Mouse (Mus musculus) adrenal gland, postnatal 36 days (tissue): ENCODE measurements at regions not wholly inside any gene's neighbourhood (a gene's known extent, or its start where the extent isn't known, plus 50 kb on each side); places are given as distances from the start of the nearest gene placed in this dataset.
A peak's percentile ranks its signal among the peaks of the same experiment; 100 is the strongest.
"Not testable (repeated sequence)": the region's sequence is repeated elsewhere in the genome, so short reads cannot be mapped to it uniquely, and the experiment has no call there.

ENCODE experiments used
- DNase-seq, 2 experiments: peaks; one replicate each; pipeline ENCODE4 v3.0.0; 2021; ENCODE audit warnings: mixed read lengths in 1 of 2

DNA sequence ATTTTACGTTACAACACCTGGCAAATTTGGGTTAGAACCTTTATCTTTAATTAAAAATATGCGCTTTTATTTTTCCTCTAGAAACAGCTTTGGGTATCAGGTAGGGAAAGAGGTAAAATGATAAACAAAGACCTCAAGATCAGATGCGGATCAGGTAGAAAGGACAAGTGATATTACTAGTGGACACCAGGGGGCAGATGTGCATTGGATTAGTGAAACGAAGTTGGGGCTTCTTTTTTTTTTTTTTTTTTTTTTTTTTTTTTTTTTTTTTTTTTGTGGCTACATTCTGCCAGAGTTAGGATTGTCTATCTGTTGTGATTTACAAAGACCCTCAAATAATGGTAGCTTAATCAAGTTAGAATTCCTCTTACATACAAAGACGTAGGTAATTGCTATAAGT is 153.8 kb downstream of the Cd109 start:
- DNase-seq, result peak; percentile 1 to 33

DNA sequence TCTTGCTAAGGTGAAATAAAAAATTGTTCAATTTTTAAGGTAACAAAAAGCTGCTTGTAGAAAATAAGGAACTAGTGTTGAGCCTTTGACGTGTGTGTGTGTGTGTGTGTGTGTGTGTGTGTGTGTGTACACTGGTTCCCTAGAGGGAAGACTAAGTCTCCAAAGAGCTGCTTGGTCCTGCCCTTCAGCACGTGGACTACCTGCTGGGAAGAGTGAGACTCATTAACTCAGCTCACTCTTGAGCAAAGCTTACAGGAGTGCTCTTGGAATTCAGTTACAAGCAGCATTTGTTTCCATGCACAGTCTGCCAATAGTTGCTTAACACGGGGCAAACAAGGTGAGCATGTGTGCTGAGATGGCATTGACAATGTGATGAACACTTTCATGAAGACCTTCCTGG is 158.6 kb downstream of the Cd109 start:
- DNase-seq, result no peak

GRCm38 (mm10) chr9:78775462-78775861 is 160.1 kb downstream of the Cd109 start:
- DNase-seq, result peak; percentile 17 to 37

DNA sequence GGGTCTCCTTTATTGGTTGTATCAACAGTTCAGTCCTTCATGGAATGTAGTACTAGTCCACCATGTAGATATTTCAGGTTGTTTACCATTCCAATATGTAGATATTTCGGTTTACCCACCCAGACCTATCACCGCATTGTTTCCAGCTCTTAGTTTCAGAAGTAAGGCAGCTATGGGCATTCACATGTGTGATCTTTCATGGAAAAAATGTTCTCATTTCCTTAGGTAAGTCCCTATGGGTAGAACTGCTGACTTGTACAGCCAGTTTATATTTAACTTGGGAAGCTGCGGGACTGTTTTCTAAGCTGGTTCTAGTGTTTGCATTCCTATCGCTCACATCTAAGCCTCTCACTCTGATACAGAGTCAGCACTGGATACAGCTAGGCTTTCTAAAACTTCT is 165.2 kb downstream of the Cd109 start:
- no peak for DNase-seq

- no peak for DNase-seq
These were observed 167.0 kb downstream of the Cd109 start for GRCm38 (mm10) chr9:78782297-78782696.

GRCm38 (mm10) chr9:78782860-78783259 is 167.5 kb downstream of the Cd109 start:
- DNase-seq, result no peak

- peak in 1 of 2 experiments; percentile 18 for DNase-seq
These were observed 172.5 kb downstream of the Cd109 start for GRCm38 (mm10) chr9:78787866-78788265.

DNA sequence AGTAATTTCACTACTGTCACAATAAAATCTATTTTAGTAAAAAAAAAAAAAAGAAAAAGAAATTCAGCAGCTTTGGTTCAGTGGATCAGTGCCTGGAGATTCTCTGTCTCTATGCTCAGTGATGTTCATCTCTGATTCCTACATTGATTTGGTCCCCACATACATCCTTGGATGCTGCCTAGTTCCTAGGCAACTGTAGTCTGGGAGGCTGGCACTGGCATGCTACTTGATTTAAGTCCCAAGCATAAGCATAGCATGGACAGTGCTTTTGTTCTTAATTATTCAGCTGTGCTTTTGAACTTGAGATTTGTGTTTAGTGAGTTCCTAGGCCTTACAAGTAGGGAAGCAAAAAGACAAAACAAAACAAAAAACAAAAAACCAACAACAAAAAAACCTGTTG is 174.4 kb downstream of the Cd109 start:
- no peak for DNase-seq

GRCm38 (mm10) chr9:78790155-78790554 is 174.8 kb downstream of the Cd109 start:
- no peak for DNase-seq

- no peak for DNase-seq
These were observed 180.5 kb downstream of the Cd109 start for GRCm38 (mm10) chr9:78795801-78796200.

DNA sequence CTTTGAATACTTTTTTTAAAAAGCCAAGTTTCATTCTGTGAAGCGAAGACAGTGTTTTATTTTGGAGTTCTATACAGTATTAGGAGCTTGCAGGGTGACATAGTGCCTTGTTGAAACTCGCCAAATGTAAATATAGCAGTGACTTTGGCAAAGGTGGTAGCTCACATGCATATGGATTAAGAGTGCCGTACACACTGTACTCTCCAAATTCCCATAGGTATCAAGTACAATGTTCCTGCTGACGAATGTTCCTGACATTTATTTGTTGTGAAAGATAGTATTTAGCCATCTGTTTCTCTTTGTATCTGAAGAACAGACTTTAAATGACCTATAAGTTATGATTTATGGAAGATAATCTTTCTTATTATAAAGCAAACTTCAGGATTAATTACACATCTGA is 201.9 kb downstream of the Cd109 start:
- no peak for DNase-seq

DNA sequence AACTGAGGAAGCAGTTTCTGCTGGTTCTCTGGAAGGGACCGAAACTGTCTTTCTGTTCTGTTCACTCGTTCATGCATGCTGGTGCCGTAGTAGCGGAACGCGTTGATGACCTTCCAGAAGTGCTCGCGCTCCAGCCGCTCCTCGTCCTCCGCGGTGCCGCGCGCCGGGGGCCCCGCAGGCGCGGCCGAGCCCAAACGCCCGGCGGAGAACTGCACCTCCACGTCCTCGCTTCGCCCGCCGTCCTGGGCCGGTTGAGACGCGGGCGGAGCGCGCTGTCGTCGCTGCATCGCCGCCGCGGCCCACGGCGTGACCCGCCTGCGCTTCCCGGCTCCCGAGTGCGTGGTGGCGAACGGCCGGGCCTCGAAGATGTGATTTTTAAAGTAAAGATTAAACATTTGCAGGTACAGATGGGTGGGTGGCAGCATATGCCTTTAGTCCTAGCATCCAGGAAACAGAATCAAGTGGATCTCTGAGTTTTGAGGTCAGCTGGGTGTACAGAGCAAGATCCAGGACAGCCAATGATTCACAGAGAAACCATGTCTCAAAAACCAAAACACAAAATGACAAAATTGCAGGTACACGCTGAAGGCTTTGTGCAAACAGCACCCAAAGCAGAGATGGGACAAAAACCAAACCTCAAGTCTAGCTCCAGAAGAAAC is 206.3 kb downstream of the Cd109 start:
- peak; percentile 4 to 15 for DNase-seq

GRCm38 (mm10) chr9:78844969-78845683 is 229.8 kb downstream of the Cd109 start:
- no peak for DNase-seq

DNA sequence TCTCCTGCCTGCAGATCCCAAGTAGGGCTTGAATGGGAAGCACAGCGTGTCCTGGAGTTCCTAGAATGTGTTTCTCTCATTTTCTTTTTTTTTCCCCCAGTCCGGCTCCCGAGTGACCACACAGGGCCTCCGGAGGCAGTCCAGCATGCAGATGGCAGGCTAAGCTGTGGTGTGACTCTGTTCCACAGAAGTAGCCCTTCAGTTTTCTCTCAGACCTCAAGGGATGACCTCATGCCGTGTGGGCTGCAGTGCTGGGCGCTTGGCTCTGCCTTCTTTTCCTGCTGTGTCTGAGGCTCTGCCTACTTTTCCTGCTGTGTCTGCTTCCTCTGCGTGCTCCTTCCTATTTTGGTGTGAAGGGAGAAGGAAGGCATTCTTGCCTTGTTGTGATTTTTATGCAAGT is 230.8 kb downstream of the Cd109 start:
- no peak for DNase-seq

GRCm38 (mm10) chr9:78847890-78848563 is 232.7 kb downstream of the Cd109 start:
- no peak for DNase-seq

- DNase-seq, result not testable (repeated sequence)
These were observed 233.2 kb downstream of the Cd109 start for GRCm38 (mm10) chr9:78848564-78848893.

DNA sequence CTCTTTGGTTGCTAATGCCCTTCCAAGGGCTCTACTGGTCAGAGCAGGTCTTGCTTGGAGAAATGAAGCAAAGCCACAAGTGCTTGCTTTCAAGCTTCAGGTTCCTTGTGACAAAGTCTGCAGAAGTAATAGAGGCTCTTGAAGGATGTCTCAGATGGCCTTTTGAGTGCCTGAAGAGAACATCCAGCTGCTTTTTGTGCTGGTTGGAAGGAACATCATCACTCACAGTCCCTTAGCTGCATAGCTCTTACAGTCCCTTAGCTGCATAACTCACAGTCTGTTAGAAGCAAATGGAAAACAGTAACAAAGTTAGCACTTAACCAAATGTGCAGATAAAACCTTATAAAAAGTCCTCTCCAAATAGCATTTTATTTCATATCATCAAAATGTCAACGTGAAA is 241.6 kb downstream of the Cd109 start:
- no peak for DNase-seq

- no peak for DNase-seq
These were observed 244.6 kb downstream of the Cd109 start for GRCm38 (mm10) chr9:78859956-78860355.

DNA sequence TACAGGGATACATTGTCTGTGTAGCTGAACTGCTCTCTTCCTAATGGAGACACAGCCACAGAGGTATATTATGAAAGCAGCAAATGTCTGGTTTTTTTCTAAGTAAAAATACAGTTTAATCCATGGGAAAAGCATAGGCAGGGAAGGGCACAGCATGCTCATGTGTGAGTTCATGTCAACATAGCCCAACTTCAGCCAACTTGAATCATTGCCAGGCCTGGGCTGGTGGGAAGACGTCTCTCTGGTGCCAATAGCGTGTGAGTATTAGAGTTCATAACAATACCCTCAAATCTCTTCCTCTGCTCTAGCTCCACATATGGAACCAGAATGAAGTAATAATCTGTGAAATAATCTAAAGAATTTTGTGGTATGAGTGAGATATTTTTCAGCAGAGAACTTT is 257.2 kb downstream of the Cd109 start:
- no peak for DNase-seq

- no peak for DNase-seq
These were observed 264.8 kb downstream of the Cd109 start for GRCm38 (mm10) chr9:78879955-78880642.

- no peak for DNase-seq
These were observed 265.4 kb downstream of the Cd109 start for GRCm38 (mm10) chr9:78880643-78881306.

GRCm38 (mm10) chr9:78881307-78881790 is 266.0 kb downstream of the Cd109 start:
- no peak for DNase-seq
